Mouse (Mus musculus) hematopoietic stem cell, adult 5-6 weeks (primary cell): ENCODE measurements around the gene Plekhm1. TPM values are rescaled to one million over a fixed set of nuclear protein-coding genes. Genes with fewer than 3 reads are reported as not detected.

Experiments used
- ATAC-seq, 2 experiments: fragments of 125-278 bp in 1 of 2; replicated peaks in 1 of 2; 2 replicates each; pipeline ENCODE4 v1.8.0; 2016 to 2017; ENCODE audit warnings: inconsistent platforms in 2 of 2, mild to moderate bottlenecking in 2 of 2, moderate number of reproducible peaks in 2 of 2, low read depth in 1 of 2, moderate TSS enrichment in 1 of 2; ENCODE audit not compliant: low FRiP score in 2 of 2, poor library complexity in 2 of 2, severe bottlenecking in 2 of 2, insufficient read depth in 1 of 2, low TSS enrichment in 1 of 2
- total RNA-seq: library from RNA; stranded (forward); fragments of 172-1452, 232-1000 nt; gene quantifications from 2 replicates; pipeline ENCODE4 v1.2.3, GENCODE M21; 2017

The Plekhm1 gene
- total RNA-seq, 1 experiment from 2014 or later: 4.0 TPM

GRCm38 (mm10) chr11:103354033-103354432 lies 58.5 kb downstream of the Plekhm1 start:
- ATAC-seq: peak; percentile 67 to 79; a peak in 3 of 4 replicates

- no peak for ATAC-seq
These were observed 60.2 kb downstream of the Plekhm1 start for GRCm38 (mm10) chr11:103352239-103352814.

GRCm38 (mm10) chr11:103350711-103351315 lies 61.7 kb downstream of the Plekhm1 start:
- ATAC-seq: no peak

DNA sequence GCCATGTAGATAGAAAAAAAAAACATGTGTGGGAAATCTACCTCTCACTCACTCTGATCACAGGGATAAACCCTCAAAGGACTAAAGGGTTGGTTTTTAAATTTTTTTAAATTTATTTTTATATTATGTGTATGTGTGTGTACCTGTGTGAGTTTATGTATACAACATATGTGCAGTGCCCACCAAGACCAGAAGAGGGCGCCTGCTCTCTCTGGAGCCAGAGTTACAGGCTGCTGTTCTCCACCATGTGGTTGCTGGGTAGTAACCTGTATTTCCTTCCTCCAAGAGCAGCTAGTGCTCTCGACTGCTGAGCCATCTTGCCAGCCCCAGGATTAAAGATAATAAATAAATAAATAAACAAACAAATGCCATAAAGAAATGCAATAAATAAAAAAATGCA lies 62.8 kb downstream of the Plekhm1 start:
- no peak for ATAC-seq

DNA sequence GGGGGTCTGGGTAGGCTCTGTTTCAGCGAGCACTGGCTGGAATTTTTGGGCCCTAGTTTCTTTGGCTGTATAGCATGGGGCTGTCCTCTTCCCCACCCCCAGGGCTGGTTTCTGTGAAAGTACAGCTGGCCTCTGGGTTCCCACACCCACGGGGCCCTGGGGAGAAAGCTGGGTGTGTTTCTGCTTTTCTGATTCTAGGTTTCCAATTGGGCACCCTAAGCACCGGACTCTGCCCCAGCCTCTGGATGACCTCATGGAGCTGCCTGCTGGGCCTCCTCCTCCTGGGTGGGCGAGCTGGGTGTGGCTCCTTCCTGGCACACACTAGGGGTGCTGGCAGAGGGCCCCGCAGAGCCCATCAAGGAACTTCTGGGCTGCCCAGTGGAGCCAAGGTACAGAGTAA lies 65.8 kb downstream of the Plekhm1 start:
- 0 out of 4 replicates have a peak, but pooled peaks have one; percentile 6 to 9 for ATAC-seq

DNA sequence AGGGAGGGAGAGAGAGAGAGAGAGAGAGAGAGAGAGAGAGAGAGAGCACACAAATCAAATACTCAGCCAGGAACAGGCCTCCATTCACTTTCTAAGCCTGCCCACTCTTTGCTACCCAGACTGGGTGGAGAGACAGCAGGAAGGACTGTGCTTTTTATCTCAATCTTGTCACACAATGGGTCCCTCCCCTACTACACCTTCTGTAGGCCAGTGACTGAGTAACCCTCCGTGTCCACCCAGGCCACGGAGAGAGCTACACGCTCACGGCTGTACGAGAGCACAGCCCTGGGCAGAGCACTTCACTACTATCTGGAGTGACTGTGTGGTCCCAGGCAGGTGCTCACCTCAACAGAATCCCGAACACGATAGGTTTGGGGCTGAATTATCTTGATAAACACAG lies 66.3 kb downstream of the Plekhm1 start:
- no peak for ATAC-seq

DNA sequence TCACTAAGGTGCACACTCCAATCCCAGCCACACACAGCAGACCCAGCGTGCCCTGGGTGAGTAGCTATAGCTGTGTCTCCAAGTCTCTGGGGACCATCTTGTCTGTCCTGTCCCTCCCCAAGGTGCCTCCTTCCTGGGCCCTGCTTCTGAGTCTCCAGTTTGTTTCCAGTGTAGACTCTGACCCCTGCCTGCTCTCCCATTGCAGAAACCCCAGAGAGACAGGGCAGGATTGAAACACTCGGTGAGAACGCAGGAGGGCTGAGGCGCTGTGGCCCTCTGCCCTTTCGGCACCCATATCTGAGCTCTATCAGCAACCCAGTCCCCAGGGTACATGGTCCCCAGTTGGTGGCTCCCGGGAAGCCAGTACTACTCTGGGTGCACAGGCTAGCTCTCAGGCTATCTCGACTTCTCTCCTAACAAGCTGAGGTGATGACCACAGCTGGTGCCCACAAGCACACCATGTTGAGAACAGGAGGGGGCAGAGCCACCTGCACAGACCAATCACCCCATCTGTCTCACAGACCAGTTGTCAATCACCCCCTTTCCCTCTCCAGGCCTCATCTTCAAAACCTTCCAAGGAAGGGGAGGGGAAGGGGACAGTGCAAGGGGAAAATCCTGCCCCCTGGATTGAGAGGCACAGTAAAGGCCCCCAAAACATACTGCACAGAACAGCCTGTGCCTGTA lies 66.9 kb downstream of the Plekhm1 start:
- no peak for ATAC-seq

GRCm38 (mm10) chr11:103344494-103345332 lies 67.8 kb downstream of the Plekhm1 start:
- peak; percentile 77 to 78 for ATAC-seq

DNA sequence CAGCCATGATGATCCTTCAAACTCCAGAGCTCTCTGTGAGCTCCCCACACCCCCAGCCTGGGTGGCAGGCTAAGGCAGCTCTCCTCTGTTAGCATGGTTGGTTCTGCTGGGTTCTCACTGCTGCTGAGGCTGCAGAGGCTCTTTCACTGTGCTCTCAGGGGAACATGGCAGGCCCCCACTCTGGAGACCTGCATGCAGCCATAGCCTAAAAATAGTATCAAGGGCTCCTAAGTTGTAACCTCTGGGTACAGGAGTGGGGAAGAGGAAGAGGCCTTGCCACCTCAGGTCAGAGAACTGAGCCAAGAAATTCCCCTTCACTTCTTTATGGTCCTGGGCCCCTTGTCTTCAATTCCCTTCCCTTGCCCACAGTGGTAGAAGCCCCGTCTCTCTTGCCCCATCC lies 68.6 kb downstream of the Plekhm1 start:
- no peak for ATAC-seq

DNA sequence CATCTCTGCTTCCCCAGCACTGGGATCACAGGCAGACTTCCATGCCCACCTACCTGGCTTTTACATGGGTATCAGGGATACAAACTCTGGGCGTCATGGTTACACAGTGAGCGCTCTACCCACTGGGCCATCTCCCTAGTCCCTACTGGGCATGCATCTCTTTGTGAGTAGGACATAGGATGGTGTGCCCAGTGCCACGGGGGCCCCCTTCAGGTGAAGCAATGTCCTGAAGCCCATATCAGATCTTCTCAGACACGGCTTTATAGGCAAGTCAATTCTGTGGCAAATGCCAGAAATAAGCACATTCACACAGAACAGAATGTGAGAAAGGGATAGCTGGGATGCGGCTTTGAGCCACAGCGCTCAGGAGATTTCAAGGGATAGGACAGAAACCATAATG lies 69.4 kb downstream of the Plekhm1 start:
- ATAC-seq: no peak

- no peak for ATAC-seq
These were observed 71.8 kb downstream of the Plekhm1 start for GRCm38 (mm10) chr11:103340677-103341076.

GRCm38 (mm10) chr11:103340130-103340529 lies 72.4 kb downstream of the Plekhm1 start:
- ATAC-seq: no peak

DNA sequence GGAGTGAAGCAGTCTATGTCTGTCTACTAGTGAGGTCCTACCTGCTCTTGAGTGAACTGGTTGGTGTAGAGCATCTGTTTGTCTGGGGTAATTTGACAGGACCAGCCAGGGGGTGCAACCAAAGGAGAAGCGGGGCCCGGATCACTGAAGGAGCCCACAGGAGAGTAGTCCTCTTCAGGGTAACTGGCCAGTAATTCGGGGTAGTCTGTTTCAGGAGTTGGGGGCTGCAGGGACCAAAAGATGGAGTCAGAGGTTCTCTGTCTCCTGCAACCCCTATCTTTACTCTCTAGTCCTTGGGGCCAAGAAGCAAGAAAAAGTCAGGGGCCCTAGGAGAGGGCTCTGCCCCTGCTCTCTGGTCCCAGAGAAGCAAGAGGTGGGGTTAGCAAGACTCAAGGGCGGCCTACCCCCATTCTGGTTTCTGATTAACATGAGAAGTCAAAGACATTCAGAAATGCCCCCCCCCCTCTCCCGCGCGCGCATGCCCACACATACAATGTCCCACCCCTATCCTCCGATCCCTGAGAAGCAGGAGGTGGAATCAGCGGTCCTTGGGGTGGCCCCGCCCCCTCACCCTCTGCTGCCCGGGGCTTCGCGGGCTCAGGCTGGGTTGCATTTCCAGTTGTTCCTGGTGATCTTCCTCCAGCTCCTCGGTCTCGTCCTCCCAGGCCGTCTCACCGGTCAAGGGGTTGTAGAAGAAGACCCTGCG lies 72.9 kb downstream of the Plekhm1 start:
- no peak for ATAC-seq

GRCm38 (mm10) chr11:103338671-103339070 lies 73.8 kb downstream of the Plekhm1 start:
- ATAC-seq: no peak

DNA sequence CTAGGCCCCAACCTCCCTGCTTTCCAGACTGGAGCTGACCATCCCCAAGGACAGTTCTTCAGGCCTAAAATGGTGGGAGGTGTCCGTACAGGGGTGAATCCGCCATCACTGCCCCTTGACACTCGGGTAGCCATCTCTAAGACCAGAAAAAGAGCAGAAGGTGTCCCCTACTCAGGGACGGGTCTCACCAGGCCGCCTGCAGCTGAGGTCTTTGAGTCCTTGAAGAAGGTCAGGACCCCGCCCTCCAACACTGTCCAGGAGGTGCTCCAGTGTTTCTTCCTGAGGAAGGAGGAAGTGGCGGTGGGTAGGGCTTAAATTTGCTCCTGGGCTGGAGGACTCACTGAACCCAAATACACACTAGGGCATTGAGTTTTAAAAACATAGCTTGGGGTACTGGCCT lies 74.4 kb downstream of the Plekhm1 start:
- no peak for ATAC-seq

DNA sequence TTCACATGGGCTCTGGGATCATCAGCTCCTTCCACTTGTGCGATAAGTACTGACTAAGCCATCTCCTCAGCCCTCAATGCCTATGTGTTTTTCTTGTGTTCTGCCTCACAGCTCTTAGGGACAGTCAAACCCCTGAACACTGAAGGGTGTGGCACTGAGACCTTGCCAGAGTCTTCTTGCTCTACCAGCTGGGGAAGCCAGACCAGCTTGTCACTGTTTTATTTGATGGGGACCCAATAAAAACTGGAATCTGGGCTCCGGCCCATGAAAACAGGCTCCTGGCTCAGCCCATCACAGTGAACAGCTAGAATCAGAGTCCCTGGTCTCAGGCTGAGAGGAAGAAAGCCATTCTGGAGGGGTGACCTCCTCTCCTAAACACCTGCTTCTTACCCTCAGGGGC lies 75.3 kb downstream of the Plekhm1 start:
- no peak for ATAC-seq

- ATAC-seq: no peak
These were observed 76.9 kb downstream of the Plekhm1 start for GRCm38 (mm10) chr11:103335561-103335960.
